26 mouse cellular contexts compared by ENCODE assay signal in the genomic region with DNA sequence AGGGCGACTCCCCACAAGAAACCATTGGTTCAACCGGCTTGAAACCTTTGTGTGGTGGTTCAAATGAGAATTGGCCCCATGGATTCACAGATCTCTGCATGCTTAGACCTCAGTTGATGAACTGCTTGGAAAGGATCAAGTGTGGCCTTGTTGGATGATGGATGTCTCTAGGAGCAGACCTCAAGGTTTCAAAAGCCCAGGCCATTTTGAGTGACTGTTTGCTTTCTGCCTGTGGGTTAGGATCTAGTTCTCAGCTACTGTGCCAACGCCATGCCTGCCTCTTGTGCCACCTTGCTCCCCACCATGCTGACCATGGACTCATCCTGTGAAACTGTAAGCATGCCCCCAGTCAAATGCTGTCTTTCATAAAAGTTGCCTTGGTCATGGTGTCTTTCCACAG. TPM values are rescaled to one million over a fixed set of nuclear protein-coding genes. Genes with fewer than 3 reads are reported as not detected.
"Had no signal": no experiment of that assay in that cellular context is flagged by ENCODE, and none has a peak within 500 bp of the region (broad histone marks: within the 10 kb centered on the region; RNA-seq: fewer than 3 reads in every experiment).

No protein-coding gene starts in this region.

- DNase-seq: lung, adult 18-20 months; lung, embryonic 14.5 days; lung, postnatal 10 days; lung, postnatal 4 days; retina, postnatal 1 day; right cerebral cortex, adult 18-20 months; right cerebral cortex, postnatal 25 days; right cerebral cortex, postnatal 4 days; spleen, adult 18-20 months; thymus, adult 18-20 months; thymus, postnatal 14 days; thymus, postnatal 36 days had no signal

RNA-seq across cellular contexts. Expression of gene Pklr, which starts 10.0 kb away (rescaled TPM):
- polyA plus RNA-seq: midbrain, embryonic 13.5 days; myocyte; thymus, postnatal 0 days had no signal

RNA-seq across cellular contexts. Expression of gene Gm43738, which starts 25.1 kb away (rescaled TPM):
- total RNA-seq: megakaryocyte, adult 5-6 weeks; megakaryocyte-erythroid progenitor cell, adult 5-6 weeks had no signal
- polyA plus RNA-seq: lung, embryonic 14.5 days; lung, embryonic 16.5 days; midbrain, embryonic 10.5 days; midbrain, embryonic 13.5 days; midbrain, embryonic 16.5 days; neural tube, embryonic 11.5 days; neural tube, embryonic 13.5 days; neural tube, embryonic 15.5 days; small intestine, adult 2 months; stomach, embryonic 14.5 days; stomach, embryonic 16.5 days; thymus, postnatal 0 days had no signal

RNA-seq across cellular contexts. Expression of gene Hcn3, which starts 34.0 kb away (rescaled TPM):
- total RNA-seq: megakaryocyte, adult 5-6 weeks had no signal
